Mouse (Mus musculus): ENCODE results near the gene Xkr7.

DNA sequence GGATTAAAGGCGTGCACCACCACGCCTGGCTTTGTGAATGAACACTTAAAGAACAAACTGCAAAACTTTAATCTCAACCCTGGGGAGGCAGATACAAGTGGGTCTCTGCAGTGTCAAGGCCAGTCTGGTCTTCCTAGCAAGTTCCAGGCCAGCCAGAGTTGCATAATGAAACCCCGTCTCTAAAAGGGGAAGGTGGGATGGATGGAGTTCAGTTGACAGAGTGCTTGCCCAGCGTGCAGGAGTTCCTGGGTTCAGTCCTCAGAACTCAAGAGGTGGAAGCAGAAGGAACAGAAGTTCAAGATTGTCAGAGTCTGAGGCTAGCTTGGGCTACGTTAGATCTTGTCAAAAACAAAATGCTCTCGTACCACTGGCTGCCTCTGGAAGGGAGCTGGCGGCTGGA is 5.6 kb upstream of the Xkr7 start:
- no peak for TF ChIP-seq CTCF (IDR thresholded peaks at IDR 0.05; ENCODE audit: low read depth)
- TF ChIP-seq EP300 (IDR thresholded peaks at IDR 0.05; ENCODE audit: low read depth): no peak
